Mouse (Mus musculus): ENCODE measurements at regions not wholly inside any gene's neighbourhood (a gene's known extent, or its start where the extent isn't known, plus 50 kb on each side); places are given as distances from the start of the nearest gene placed in this dataset.

DNA sequence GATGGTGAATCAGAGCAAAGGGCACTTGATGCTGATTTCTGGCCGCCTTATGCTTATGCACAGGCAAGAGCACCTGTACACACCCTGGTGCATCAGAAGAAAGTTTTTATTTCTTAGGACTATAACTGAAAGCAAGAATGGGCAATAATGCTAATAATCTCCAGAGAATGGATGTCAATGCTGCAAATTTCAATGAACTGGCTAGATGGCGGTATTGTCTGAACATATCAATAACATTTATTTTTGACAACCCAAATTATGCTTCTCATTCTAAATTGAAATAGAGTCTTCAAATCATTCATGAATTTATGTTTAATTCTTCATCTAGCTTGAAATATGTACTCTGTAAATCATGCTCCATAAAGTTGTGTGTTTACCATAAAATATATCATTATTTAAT is 399.0 kb downstream of the Flrt2 start:
- no peaks in the 10 kb centered on the region for H3K4me1 ChIP-seq (ENCODE audit: control insufficient read depth, insufficient read depth, low read length)
- H3K4me3 ChIP-seq (ENCODE audit: low read length): no peak overlapping the region
- H3K27ac ChIP-seq (ENCODE audit: low read length): no peak overlapping the region
- no peaks in the 10 kb centered on the region for H3K36me3 ChIP-seq (ENCODE audit: control insufficient read depth, insufficient read depth, low read length)
- H3K27me3 ChIP-seq (replicated peaks; ENCODE audit: control insufficient read depth, insufficient read depth, low read length): no peaks in the 10 kb centered on the region
- WGBS: 91% methylated on average over 2 of the region's 2 CpGs
- no peak overlapping the region for H3K4me2 ChIP-seq (ENCODE audit: low read depth, low read length)
- ATAC-seq: no peak
- no peaks in the 10 kb centered on the region for H3K9me3 ChIP-seq (ENCODE audit: control insufficient read depth, low read length)
- no peak overlapping the region for H3K9ac ChIP-seq (ENCODE audit: low read depth, low read length)

DNA sequence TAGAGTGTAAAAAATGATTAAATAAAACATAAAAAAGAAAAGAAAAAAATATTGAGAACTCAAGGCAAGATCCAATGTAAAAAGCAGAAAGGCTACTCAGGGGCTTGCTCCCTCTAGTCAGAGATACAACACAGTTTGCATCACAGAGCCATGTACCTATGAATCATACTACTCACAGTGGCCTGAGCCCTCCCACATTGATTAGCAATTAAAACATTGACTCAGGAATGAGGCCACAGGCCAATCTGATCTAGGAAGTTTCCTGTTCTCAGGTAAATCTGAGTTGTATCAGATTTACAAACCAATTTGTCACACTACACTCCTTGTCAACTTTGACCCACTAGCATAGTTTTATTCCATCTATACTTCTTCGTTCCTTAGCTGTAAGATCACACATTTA is 414.2 kb downstream of the Flrt2 start:
- H3K4me2 ChIP-seq (ENCODE audit: low read depth, low read length): no peak overlapping the region
- H3K27ac ChIP-seq (ENCODE audit: low read length): no peak overlapping the region
- no peak overlapping the region for H3K9ac ChIP-seq (ENCODE audit: low read depth, low read length)
- no peak for ATAC-seq
- no peaks in the 10 kb centered on the region for H3K27me3 ChIP-seq (replicated peaks; ENCODE audit: control insufficient read depth, insufficient read depth, low read length)
- H3K4me3 ChIP-seq (ENCODE audit: low read length): no peak overlapping the region
- WGBS: 75% methylated on average over 1 of the region's 1 CpGs
- no peaks in the 10 kb centered on the region for H3K36me3 ChIP-seq (ENCODE audit: control insufficient read depth, insufficient read depth, low read length)
- no peaks in the 10 kb centered on the region for H3K9me3 ChIP-seq (ENCODE audit: control insufficient read depth, low read length)
- H3K4me1 ChIP-seq (ENCODE audit: control insufficient read depth, insufficient read depth, low read length): no peaks in the 10 kb centered on the region

DNA sequence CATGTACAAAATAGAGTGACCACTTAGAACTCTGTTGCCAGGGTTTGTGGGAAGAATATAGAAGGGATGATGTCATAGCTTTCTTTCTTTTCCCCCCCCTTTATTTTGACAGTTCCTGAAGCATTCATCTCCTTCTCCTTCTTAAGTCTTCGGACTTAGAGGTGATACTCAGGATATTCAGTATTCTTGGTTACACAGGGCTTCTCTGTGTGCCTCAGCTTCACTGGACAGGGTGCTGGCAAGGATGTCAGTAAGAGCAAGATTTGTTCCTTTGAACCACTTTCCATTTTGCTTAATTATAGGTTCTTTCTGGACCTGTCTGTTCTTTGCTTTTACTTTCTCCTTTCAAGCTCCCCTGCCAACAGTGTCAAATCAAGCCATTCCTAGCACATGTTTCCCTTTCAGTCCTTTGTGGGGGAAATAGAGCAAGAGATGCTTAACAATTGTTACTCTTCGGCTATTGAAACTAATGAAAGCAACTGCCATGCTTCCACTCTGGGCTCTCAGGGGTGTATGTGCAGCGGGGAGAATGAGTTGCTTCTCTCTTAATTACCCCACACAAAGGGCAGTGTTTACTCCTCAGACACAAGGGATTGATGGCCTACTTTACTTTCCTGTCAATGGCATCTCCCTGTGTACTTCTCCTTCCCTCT is 422.8 kb downstream of the Flrt2 start:
- H3K4me2 ChIP-seq (ENCODE audit: low read depth, low read length): no peak overlapping the region
- no peak overlapping the region for H3K9ac ChIP-seq (ENCODE audit: low read depth, low read length)
- no peaks in the 10 kb centered on the region for H3K27me3 ChIP-seq (replicated peaks; ENCODE audit: control insufficient read depth, insufficient read depth, low read length)
- no peaks in the 10 kb centered on the region for H3K4me1 ChIP-seq (ENCODE audit: control insufficient read depth, insufficient read depth, low read length)
- no peaks in the 10 kb centered on the region for H3K36me3 ChIP-seq (ENCODE audit: control insufficient read depth, insufficient read depth, low read length)
- H3K4me3 ChIP-seq (ENCODE audit: low read length): no peak overlapping the region
- H3K9me3 ChIP-seq (ENCODE audit: control insufficient read depth, low read length): no peaks in the 10 kb centered on the region
- ATAC-seq: no peak
- H3K27ac ChIP-seq (ENCODE audit: low read length): no peak overlapping the region
- 57% methylated on average over 3 of the region's 3 CpGs for WGBS

DNA sequence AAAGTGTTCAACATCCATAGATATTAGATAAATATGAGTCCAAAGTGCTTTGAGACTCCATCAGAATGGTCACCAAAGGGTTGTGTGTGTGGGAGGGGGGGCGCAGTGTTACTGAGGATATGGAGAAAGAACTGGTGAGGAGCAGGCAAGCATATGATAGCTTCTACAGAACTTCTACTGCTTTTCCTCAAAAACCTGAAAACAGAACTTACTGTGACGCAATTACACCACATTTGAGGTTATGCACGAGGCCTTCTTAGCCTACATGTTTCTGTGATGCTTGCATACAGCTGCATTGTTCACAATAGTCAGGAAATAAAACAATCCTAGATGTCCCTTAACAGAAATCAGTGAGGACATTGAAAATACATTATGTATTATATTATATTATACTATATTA is 425.5 kb downstream of the Flrt2 start:
- no peak for ATAC-seq
- Histone ChIP-seq H3K36me3 (ENCODE audit: control insufficient read depth, insufficient read depth, low read length) (no peaks in the 10 kb centered on the region), H3K27ac (ENCODE audit: low read length) (no peak overlapping the region), H3K4me2 (ENCODE audit: low read depth, low read length) (no peak overlapping the region), H3K4me3 (ENCODE audit: low read length) (no peak overlapping the region), H3K9ac (ENCODE audit: low read depth, low read length) (no peak overlapping the region), H3K9me3 (ENCODE audit: control insufficient read depth, low read length) (no peaks in the 10 kb centered on the region), H3K4me1 (ENCODE audit: control insufficient read depth, insufficient read depth, low read length) (no peaks in the 10 kb centered on the region), H3K27me3 (replicated peaks; ENCODE audit: control insufficient read depth, insufficient read depth, low read length) (no peaks in the 10 kb centered on the region)
- WGBS: 88% methylated on average over 3 of the region's 3 CpGs

DNA sequence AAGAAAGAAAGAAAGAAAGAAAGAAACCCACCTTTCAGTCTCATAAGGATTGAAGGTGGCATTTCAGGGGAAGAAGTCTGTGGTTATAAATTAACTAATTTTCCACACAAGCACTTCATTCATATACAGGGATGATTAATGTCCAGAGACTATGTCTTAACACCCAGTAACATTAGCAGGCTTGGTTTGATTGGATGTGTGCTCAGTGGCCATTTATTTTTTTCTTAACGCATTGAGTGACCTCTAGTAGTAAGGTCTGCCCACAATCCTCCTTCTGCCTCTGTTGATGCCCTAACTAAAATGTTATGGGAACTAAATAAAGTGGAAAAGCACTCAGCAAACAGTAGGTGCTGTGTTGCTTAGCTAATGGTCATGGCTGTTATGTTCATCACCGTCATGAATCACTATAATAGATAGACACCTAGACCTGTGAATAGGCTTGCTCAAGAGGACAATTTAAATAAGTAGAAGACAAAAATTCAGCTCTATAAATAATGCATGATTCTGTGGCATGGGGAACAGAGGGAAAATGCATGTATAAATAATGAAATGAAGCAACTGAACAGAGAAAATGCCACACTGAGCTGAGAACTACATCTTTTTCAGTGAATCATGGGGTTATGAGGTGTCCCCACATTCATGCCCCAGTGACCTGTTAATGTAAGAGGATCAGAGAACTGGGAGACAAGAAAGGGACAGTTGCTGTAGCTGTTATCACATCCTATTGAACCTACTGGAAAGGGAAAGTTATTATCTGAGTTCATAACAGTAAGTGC is 432.3 kb downstream of the Flrt2 start:
- Histone ChIP-seq H3K27me3 (replicated peaks; ENCODE audit: control insufficient read depth, insufficient read depth, low read length) (no peaks in the 10 kb centered on the region), H3K4me3 (ENCODE audit: low read length) (no peak overlapping the region), H3K4me2 (ENCODE audit: low read depth, low read length) (no peak overlapping the region), H3K36me3 (ENCODE audit: control insufficient read depth, insufficient read depth, low read length) (no peaks in the 10 kb centered on the region), H3K4me1 (ENCODE audit: control insufficient read depth, insufficient read depth, low read length) (no peaks in the 10 kb centered on the region), H3K9ac (ENCODE audit: low read depth, low read length) (no peak overlapping the region), H3K27ac (ENCODE audit: low read length) (no peak overlapping the region), H3K9me3 (ENCODE audit: control insufficient read depth, low read length) (no peaks in the 10 kb centered on the region)
- 74% methylated on average over 2 of the region's 2 CpGs for WGBS
- ATAC-seq: no peak

DNA sequence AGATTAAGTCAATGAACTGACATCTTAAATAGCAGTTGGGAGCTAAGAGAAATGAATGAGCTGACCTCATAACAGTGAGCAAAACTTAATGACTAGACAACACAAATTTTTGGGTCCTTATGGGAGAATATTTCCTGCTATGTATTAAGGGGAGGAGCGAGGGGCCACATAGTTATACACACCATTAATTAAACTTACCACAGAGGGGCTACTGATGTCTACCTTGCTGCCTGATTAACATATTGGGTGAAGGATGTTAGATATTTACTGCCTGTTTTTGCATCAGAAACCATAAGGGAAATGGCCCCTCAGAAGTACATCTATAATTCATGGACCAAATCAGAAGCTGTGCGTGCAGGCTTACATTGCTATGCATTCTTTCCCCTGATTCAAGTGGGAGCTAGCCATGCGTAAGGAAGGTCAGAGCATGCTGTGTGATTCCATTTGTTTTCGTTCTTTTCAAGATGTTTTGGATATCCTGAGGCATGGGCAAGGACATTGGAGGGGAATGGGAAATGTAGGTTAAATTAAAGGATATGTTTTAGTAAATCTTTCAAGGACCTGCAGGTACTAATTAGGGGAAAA is 437.9 kb downstream of the Flrt2 start:
- Histone ChIP-seq H3K4me1 (ENCODE audit: control insufficient read depth, insufficient read depth, low read length) (no peaks in the 10 kb centered on the region), H3K36me3 (ENCODE audit: control insufficient read depth, insufficient read depth, low read length) (no peaks in the 10 kb centered on the region), H3K27me3 (replicated peaks; ENCODE audit: control insufficient read depth, insufficient read depth, low read length) (no peaks in the 10 kb centered on the region), H3K27ac (ENCODE audit: low read length) (no peak overlapping the region), H3K4me3 (ENCODE audit: low read length) (no peak overlapping the region), H3K4me2 (ENCODE audit: low read depth, low read length) (no peak overlapping the region), H3K9me3 (ENCODE audit: control insufficient read depth, low read length) (no peaks in the 10 kb centered on the region), H3K9ac (ENCODE audit: low read depth, low read length) (no peak overlapping the region)
- 79% methylated on average over 4 of the region's 4 CpGs for WGBS
- no peak for ATAC-seq

DNA sequence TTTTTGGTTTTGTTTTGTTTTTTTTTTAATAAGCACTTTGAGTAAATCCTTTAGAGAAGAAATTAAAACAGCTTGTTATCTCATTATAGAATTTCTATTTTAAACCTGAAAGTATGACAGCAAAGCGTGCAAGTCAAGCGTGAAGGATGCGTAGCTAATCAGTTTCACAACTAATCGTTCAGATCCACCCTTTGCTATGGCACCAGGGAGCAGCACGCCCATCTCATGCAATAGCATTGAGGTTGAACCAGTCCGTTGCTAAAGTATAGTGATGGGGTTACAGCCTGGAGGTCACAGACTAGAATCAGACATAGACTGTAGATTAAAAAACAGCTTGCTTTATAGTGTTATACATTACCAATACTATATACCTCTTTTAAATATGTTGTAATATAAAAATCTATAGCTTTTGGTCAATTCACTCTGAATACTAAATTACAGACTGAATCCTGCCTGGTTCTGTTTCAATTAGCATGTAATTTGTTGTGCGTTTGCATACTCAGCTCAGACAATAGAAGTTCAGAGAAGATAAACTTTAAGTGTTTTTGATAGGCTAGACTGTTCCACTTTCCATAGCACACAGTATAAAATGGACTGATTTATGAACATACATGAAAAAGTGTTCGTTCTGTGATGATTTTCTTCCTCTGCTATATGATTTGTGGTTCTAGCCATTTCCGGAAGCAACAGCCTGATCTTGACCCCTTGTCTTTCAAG is 438.9 kb downstream of the Flrt2 start:
- WGBS: 82% methylated on average over 9 of the region's 9 CpGs
- Histone ChIP-seq H3K27ac (ENCODE audit: low read length) (no peak overlapping the region), H3K27me3 (replicated peaks; ENCODE audit: control insufficient read depth, insufficient read depth, low read length) (no peaks in the 10 kb centered on the region), H3K36me3 (ENCODE audit: control insufficient read depth, insufficient read depth, low read length) (no peaks in the 10 kb centered on the region), H3K4me3 (ENCODE audit: low read length) (no peak overlapping the region), H3K4me1 (ENCODE audit: control insufficient read depth, insufficient read depth, low read length) (no peaks in the 10 kb centered on the region), H3K9me3 (ENCODE audit: control insufficient read depth, low read length) (no peaks in the 10 kb centered on the region), H3K9ac (ENCODE audit: low read depth, low read length) (no peak overlapping the region), H3K4me2 (ENCODE audit: low read depth, low read length) (no peak overlapping the region)
- no peak for ATAC-seq

DNA sequence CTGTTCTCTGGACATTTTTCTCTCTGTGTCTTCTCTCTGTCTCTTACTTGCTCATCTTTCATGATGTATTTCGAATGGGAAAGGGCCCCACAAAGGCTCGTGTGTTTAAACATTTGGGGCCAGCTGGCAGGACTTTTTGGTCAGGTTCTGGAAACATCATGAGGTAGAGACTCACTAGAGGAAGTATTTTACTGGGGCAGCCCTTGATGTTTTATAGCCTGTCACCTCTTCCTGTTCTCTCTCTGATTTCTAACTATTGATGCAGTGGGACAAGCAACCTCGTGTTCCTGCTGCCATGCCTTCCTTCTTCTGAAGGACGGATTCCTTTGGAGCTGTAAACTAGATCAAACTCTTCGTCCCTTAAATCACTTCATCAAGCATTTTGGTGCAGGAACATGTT is 442.1 kb downstream of the Flrt2 start:
- WGBS: 37% methylated on average over 5 of the region's 5 CpGs
- Histone ChIP-seq H3K27ac (ENCODE audit: low read length) (no peak overlapping the region), H3K27me3 (replicated peaks; ENCODE audit: control insufficient read depth, insufficient read depth, low read length) (no peaks in the 10 kb centered on the region), H3K36me3 (ENCODE audit: control insufficient read depth, insufficient read depth, low read length) (no peaks in the 10 kb centered on the region), H3K9me3 (ENCODE audit: control insufficient read depth, low read length) (no peaks in the 10 kb centered on the region), H3K4me2 (ENCODE audit: low read depth, low read length) (no peak overlapping the region), H3K4me3 (ENCODE audit: low read length) (no peak overlapping the region), H3K9ac (ENCODE audit: low read depth, low read length) (no peak overlapping the region), H3K4me1 (ENCODE audit: control insufficient read depth, insufficient read depth, low read length) (no peaks in the 10 kb centered on the region)
- no peak for ATAC-seq

DNA sequence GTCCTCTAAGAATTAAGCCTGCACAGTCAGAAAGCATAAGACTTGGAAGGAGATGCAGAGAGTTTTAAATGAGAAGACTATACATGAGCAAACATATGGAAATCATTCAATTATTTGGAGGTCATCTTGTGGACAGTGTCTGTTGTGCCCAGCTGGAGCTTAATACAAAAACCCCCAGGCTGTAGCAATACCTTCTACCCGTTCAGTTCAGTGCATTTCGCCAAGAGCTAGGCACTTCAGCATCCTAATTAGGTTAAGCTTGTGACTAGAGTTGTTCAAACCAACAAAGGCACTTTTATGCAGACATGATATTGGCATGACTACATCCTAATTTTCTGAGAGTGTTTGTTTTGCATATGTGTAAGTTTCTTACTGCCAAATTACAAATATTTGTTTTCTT is 449.7 kb downstream of the Flrt2 start:
- Histone ChIP-seq H3K27me3 (replicated peaks; ENCODE audit: control insufficient read depth, insufficient read depth, low read length) (no peaks in the 10 kb centered on the region), H3K36me3 (ENCODE audit: control insufficient read depth, insufficient read depth, low read length) (no peaks in the 10 kb centered on the region), H3K4me1 (ENCODE audit: control insufficient read depth, insufficient read depth, low read length) (no peaks in the 10 kb centered on the region), H3K9ac (ENCODE audit: low read depth, low read length) (no peak overlapping the region), H3K4me3 (ENCODE audit: low read length) (no peak overlapping the region), H3K9me3 (ENCODE audit: control insufficient read depth, low read length) (no peaks in the 10 kb centered on the region), H3K27ac (ENCODE audit: low read length) (no peak overlapping the region), H3K4me2 (ENCODE audit: low read depth, low read length) (no peak overlapping the region)
- ATAC-seq: no peak
- WGBS: 84% methylated on average over 2 of the region's 2 CpGs

Measured in intestine, embryonic 16.5 days (tissue).